Mouse (Mus musculus): Measurements from ENCODE around the gene Ssbp4.

- TF ChIP-seq CTCF (IDR thresholded peaks at IDR 0.05; ENCODE audit: low read depth) (no peak), EP300 (IDR thresholded peaks at IDR 0.05; ENCODE audit: low read depth) (no peak)
These were observed 41.7 kb upstream of the Ssbp4 start for GRCm38 (mm10) chr8:70650351-70650750.
